Mouse (Mus musculus): ENCODE measurements at regions not wholly inside any gene's neighbourhood (a gene's known extent, or its start where the extent isn't known, plus 50 kb on each side); places are given as distances from the start of the nearest gene placed in this dataset.
"Not testable (repeated sequence)": the region's sequence is repeated elsewhere in the genome, so short reads cannot be mapped to it uniquely, and the experiment has no call there.

DNA sequence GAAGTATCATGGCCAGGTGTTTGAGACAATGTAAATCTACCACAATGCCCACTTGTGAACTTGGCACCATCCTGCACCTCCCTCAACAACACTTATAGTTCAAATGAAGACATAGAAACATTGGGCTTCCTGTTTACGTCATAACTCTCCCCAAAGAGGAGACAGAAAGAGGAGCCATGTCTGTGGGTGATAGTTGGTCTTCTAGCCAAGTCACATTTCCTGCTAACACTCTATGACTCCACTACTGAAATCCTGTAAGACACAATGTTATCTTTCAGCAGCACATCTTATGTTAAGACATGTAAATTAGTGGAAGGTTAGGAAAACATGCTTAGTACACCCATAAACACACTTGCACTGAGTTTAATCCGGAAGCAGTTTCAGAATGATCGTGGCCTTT, 451.4 kb downstream of the Dad1 start:
- no peak for DNase-seq (ENCODE audit: low spot score in 2 of 2)

DNA sequence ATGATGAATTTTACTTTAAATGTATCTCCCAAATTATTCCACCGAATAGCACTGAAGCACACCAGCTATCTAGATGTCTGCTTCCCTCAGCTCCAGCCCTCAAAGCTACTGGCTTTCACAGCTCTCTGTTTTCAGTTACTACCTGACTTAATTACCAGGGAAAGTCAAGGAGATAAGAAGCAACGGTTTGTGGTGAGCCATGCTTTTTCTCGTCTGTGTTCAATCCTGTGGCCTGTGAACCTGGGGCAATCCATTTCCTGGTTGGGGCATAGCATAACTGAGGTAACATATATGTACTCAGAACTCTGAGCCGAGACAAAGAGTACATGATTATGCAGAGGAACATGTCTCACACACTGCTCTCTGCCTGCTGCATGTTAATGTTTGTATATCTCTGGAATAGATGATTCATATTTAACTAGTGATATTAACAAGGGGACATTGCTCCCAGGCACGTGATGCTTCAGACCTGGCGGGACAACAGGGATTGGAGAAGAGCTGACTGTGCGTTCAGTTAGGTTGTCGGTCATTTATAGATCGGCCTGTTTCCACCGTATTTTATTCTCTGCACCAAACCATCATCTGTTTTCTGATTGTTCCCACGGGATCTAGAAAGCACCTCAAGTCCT, 453.3 kb downstream of the Dad1 start:
- DNase-seq (ENCODE audit: low spot score in 2 of 2): no peak

DNA sequence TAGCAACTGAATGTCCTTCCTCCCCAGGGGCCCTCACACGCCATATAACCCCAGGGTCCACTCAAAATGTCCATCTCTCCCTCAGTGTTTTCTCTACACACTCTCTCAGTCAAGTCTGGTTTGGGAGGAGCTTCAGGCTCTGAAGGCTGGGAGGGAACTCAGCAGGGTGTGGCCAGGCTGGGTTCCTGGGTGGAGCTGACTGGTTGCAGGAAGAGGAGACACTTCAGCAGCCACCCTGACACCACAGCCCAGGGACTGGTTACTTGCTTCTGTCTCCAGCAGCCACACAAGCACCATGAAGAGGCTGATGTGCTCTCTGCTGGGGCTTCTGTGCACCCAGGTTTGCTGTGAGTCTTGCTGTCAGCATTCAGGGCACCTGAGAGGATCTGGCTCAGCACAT, 458.7 kb downstream of the Dad1 start:
- DNase-seq (ENCODE audit: low spot score in 2 of 2): not testable (repeated sequence)

DNA sequence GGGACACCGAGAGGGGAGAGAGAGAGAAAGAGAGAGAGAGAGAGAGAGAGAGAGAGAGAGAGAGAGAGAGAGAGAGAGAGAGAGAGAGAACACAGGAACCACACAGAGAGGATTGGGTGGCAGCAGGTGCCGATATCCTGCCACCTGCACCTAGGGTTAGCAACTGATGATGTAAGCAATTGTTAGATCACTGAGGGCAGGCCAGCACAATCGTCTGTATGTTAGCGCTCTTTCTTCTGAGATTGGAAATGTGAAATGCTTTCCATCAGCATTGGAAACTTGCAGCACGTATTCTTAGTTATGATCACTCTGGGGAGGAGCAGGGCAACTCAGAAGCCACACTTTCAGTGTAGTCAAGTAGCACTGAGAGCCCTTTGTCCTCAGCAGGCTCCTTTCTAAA, 459.4 kb downstream of the Dad1 start:
- no peak for DNase-seq (ENCODE audit: low spot score in 2 of 2)

DNA sequence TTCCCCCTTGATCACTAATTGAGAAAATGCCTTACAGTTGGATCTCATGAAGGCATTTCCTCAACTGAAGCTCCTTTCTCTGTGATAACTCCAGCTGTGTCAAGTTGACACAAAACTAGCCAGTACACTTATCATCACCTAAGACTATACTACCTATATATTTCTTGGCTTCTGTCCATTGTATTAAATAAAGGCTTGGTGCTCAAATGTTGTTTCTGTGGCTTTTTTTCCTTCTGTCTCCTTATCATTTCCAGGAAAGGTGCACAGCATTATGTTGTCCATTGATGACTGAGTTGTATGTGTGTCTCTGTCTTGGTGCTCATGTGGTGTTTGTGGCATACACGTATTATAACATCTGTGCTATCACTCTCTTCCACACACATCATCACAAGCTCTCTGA, 461.5 kb downstream of the Dad1 start:
- not testable (repeated sequence) for DNase-seq (ENCODE audit: low spot score in 2 of 2)

DNA sequence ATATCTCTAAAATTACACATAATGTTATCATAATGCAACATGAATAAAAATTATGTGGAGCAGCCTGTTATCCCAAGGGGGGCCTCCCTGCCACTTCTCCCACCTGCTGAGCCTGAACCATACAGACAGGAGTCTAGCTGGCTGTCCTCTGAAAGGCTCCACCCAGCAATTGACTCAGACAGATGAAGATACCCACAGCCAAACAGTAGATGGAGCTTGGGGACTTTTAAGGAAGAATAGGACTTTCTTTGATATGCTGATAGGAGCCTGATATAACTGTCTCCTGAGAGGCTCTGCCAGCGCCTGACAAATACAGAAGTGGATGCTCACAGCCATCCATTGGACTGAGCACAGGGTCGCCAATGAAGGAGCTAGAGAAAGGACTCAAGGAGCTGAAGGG, 468.4 kb downstream of the Dad1 start:
- not testable (repeated sequence) for DNase-seq (ENCODE audit: low spot score in 2 of 2)

DNA sequence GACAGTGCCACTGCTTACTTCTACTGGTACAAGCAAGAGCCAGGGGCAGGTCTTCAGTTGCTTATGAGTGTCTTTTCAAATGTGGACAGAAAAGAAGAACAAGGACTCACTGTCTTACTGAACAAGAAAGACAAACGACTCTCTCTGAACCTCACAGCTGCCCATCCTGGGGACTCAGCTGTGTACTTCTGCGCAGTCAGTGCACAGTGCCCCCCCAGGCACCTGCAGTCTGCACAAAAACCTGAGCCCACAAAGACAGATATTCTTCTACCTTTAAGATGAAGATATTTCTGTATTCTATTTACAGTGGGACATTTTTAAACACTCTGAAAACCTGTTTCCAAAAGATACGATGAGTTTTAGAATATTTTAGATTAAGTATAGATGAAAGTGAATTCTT, 476.5 kb downstream of the Dad1 start:
- no peak for DNase-seq (ENCODE audit: low spot score in 2 of 2)

DNA sequence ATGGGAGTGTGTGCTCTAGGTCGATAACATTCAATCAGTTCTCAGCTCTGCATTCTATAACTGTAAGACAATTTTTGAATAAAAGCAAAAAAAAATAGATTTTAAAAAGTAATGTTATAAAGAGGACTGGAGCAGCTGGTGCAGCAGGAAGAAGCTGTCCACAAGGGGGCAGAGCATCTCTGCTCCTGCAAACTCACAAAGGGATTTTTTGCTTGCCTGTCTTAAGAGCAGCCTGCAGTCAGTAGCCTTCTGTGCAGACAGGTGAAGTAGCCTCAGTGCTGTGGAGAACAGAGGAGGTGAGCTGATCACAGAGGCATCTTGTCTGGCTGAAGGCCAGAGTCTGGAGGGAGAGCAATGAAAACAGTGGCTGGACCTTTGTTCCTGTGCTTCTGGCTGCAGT, 477.2 kb downstream of the Dad1 start:
- DNase-seq (ENCODE audit: low spot score in 2 of 2): not testable (repeated sequence)

DNA sequence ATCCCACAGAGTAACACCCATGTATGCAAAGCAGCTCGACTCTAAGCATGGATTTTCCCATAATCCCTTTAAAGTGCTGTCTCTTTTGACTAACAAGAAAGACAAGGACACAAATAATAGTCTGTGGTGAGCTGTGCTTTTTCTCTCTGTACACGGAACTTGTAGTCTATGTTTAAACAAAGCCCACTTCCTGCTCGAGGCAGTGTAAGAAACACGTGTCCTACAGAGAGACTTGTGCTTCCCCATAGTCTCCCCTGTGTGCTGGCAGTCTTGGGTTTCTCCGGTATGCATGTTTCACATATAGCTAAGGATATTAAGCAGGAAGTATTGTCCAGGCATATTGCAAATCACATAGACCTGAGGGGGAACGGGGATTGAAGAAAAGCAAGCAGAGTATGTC, 487.4 kb downstream of the Dad1 start:
- DNase-seq (ENCODE audit: low spot score in 2 of 2): not testable (repeated sequence)

DNA sequence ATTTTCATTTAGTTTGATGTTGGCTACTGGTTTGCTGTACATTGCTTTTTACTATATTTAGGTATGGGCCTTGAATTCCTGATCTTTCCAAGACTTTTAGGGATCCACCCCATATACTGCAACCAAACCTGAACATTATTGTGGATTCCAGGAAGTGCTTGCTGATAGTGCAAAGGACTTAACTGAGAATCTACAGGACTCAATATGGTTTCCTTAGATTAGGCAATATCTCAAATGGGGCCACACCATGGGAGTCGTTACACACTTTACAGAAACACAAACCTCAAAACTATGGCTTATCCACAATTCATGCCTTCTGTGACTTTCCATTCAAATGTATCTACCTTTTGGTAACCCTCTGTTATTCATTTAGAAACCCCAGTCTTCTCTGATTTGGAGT, 488.0 kb downstream of the Dad1 start:
- not testable (repeated sequence) for DNase-seq (ENCODE audit: low spot score in 2 of 2)

DNA sequence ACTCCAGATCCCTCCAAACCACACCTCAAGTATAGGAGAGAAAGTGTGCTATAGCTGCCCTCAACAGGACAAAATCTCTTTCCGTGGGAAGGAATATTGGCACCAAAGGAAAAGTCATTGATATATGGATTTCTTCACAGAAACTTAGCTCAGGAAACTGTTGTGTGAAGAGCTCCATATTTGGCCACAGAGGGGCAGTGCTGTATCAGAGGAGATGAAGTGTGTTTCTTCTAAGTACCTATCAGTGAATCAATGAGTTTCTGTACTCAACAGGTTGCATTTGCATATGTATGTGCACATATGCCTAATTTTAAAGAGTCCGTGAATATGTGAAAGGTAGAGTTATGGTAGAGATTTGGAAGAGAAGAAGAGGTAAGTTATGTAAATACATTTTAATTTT, 493.3 kb downstream of the Dad1 start:
- not testable (repeated sequence) for DNase-seq (ENCODE audit: low spot score in 2 of 2)

DNA sequence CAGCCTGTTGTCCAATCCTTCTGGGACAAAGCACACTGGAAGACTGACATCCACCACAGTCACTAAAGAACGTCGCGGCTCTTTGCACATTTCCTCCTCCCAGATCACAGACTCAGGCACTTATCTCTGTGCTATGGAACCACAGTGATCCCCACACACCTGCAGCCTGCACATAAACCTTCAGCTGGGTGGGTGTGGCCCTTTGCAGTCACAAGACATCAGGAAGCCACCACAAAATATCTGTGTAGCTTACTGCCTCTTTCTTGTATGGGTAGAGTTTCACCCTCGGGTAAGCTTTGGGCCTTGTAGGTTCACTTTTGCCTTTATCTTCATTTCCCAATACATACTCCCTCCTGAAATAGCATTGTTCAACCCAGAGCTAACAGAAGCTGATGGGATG, 496.1 kb downstream of the Dad1 start:
- not testable (repeated sequence) for DNase-seq (ENCODE audit: low spot score in 2 of 2)

DNA sequence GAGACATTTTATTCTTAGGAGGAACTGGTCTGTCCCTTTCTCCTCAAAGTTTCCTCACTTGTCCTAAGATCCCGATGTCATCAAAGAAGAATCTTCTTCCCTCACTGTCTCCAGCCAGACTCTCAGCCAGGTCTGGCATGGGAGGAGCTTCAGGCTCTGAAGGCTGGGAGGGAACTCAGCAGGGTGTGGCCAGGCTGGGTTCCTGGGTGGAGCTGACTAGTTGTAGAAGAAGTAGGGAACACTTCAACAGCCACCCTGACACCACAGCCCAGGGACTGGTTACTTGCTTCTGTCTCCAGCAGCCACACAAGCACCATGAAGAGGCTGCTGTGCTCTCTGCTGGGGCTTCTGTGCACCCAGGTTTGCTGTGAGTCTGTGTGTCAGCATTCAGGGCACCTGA, 496.8 kb downstream of the Dad1 start:
- DNase-seq (ENCODE audit: low spot score in 2 of 2): not testable (repeated sequence)

DNA sequence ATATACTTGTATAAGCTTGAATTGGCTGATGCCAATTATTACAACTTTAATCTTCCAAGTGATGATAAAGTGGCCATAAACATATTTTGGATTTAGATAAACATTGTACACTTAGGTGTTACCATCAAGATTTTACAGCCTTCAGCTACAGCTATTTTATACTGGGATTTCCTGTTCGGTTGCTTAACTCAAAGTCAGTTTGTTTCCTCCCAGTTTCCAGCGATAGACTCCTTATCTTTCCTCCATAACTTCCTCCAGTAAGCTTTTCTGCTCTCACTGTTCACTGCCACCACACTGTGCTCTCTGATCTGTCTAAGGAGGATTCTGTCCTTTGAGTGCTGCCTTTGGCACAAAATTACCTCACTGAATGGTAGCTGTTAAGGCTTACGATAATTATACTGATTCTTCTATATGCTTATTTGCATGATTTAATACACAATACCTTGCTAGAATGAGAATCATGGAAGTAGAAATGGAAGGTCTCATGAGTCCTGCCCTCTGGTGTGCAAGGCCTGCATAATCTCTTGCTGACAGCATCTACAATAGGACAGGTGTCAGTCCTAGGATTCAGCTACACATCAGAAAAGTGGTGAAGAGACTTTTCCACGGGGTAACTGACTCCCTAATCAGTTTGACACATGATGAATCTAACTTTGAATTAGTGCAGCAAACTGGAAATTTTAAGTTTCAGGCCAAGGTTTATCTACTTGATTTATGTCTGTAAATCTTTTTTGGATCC, 503.0 kb downstream of the Dad1 start:
- DNase-seq (ENCODE audit: low spot score in 2 of 2): no peak

DNA sequence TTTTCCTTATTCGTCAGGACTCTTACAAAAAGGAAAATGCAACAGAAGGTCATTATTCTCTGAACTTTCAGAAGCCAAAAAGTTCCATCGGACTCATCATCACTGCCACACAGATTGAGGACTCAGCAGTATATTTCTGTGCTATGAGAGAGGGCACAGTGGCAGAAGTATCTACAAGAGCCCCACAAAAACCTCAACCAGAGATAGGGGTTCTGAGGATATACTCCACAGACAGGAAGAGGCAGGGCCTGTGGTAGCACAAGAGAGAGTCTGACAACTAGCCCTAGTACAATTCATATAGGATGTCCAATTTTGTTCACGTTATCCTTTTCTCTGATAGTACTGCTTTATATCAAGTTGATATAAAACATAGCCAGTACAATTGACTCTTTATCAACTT, 510.4 kb downstream of the Dad1 start:
- DNase-seq (ENCODE audit: low spot score in 2 of 2): not testable (repeated sequence)

DNA sequence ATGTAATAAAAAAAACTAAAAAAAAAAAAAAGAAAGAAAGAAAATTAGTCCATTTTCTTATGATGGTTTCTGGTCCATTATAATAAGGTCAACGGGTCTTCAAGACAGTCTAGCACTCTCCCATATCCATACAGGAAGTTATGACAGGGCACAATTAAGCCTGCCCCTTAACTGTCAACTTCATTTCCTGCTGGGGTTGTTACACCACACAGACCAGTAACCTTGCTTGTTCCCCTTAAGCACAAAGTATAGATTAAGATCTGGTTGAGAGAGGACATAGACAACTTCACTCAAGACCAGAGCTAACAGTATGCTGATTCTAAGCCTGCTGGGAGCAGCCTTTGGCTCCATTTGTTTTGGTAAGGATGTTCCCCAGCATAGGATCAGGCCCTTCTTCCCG, 511.0 kb downstream of the Dad1 start:
- DNase-seq (ENCODE audit: low spot score in 2 of 2): not testable (repeated sequence)

DNA sequence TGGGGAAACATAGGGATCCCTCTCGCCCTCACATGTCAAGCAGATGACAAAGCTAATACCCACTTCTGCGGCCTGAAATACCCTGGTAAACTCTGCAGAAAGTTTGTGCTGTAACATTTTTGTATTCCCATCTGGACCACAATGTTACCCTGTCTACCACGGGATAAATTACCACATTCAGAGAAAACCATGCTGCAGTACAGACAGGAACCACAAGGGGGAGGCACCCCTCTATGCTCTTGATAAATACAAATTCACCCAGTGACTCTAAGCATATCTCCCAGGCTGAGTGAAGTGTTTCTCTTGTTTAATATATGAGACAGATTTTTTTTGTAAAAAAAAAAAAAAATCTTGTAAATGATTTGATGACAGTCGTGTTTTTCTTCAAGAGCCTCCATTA, 512.7 kb downstream of the Dad1 start:
- DNase-seq (ENCODE audit: low spot score in 2 of 2): not testable (repeated sequence)

DNA sequence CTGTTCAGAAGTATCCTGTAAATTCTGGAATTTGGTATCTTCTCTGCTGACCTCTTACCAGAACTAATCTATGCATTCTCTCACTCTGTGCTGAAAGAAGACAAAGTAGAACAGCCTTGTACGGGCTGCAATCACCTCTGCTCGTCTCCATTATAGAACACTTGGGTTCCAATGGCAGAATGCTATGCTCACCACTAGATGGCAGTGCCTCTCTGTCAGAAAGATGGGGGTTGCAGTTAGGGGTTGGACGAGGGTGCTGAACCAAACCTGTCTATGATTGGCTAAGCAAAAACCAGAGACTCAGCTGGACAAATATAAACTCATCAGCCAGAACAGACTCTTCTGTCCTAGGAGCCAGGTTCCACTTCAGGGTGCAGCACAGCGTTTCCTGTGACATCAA, 515.9 kb downstream of the Dad1 start:
- not testable (repeated sequence) for DNase-seq (ENCODE audit: low spot score in 2 of 2)

DNA sequence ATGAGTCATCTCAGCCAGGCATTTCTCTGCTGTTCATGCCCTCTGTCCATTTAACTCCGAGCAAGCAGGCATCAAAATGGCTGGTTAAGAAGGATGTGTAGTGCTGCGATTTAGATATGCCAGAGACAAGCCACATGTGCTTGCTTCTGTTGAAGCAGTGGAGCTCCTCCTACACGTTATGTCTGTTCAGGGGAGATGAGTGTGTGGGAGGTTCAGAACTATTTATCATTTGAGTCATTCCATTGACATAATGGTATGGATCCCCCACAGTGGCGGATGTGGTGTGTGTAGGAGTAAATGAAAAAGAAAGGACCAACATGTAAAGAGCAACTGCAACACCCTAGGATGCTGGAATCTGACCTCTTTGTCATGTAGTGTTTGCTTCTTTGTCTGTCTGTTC, 517.6 kb downstream of the Dad1 start:
- not testable (repeated sequence) for DNase-seq (ENCODE audit: low spot score in 2 of 2)

DNA sequence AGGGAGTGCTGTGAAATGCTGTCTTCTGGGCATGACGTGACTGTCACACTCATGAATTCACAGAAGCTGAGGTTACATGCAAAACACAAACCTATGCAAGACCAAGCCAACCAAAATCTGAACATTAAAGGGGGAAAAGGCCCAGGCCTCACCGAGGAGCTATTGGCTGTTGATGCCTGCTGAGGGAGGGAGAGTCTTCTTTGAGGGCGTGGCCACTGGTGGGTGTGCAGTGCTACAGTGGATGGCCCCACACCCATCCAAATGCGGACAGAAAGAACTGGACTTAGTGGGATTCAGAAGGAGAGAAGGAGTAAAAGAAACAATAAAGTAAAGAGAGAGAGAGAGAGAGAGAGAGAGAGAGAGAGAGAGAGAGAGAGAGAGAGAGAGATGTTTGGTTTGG, 522.3 kb downstream of the Dad1 start:
- not testable (repeated sequence) for DNase-seq (ENCODE audit: low spot score in 2 of 2)

DNA sequence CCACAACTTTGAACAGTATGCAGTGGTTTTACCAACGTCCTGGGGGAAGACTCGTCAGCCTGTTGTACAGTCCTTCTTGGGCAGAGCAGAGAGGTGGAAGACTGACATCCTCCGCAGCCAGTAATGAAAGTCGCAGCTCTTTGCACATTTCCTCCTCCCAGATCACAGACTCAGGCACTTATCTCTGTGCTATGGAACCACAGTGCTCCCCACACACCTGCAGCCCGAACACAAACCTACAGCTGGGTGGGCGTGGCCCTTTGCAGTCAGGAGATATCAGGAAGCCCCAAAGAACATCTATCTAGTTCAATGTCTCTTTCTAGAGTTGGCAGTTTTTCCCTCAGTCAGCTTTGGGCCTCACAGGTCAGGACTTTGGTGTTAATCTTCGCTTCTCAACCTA, 524.0 kb downstream of the Dad1 start:
- not testable (repeated sequence) for DNase-seq (ENCODE audit: low spot score in 2 of 2)

DNA sequence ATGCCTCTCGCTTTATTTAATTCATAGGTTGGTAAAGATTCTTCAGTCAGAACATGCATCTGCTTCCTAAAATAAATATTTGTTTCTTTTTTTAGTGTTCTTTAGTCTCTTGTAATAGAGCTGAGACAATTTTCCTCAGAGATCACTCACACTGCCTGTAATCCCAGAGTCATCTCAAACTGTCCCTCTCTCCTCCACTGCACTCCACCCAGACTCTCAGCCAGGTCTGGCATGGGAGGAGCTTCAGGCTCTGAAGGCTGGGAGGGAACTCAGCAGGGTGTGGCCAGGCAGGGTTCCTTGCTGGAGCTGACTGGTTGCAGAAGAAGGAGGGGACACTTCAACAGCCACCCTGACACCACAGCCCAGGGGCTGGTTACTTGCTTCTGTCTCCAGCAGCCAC, 524.8 kb downstream of the Dad1 start:
- not testable (repeated sequence) for DNase-seq (ENCODE audit: low spot score in 2 of 2)

DNA sequence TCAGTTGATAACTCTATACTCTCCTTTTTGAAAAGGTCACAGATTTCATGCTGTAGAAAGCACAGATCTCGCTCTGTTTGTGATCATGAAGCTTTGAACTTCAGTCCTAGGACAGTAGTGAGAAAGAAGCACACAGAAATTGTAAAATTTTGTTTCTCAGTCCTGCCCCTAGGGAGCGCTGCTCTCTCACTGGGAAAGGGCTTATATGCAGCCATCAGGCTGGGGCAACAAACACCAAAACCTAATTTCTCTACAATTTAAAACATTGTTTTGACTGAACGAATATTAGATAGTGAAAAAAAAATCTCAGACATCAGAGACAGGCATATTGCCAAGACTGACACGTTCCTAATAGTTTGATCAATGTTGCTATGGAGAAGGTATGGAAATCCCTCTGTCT, 527.0 kb downstream of the Dad1 start:
- DNase-seq (ENCODE audit: low spot score in 2 of 2): not testable (repeated sequence)

DNA sequence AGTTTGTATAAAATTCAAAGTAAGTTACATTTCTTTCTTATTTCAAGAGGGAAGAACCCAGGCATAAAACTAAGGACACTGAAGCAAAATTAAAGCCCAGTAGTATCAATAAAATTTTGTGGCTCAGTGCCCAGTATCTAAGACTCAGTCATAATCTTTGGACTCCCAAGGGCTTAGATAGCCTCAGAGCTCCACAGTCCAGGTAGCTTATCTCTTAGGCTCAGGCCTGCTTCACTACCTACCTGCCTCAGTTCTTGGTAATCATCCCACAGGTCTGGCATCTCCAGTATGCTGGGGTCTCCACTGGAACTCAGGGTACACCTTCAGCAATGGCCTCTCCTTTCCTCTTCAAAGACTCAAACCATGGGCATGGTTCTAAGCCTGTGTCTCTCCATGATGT, 530.3 kb downstream of the Dad1 start:
- not testable (repeated sequence) for DNase-seq (ENCODE audit: low spot score in 2 of 2)
